Mouse (Mus musculus): ENCODE measurements around the gene Pex12.
"Not testable (repeated sequence)": the region's sequence is repeated elsewhere in the genome, so short reads cannot be mapped to it uniquely, and the experiment has no call there.

Gene Pex12

GRCm38 (mm10) chr11:83285627-83286026 lies 16.8 kb downstream of the Pex12 start:
- no peak for DNase-seq

- no peak for DNase-seq
These were observed 20.3 kb downstream of the Pex12 start for GRCm38 (mm10) chr11:83282084-83282483.

- no peak for DNase-seq
These were observed 22.7 kb downstream of the Pex12 start for GRCm38 (mm10) chr11:83279691-83280090.

- no peak for DNase-seq
These were observed 23.4 kb downstream of the Pex12 start for GRCm38 (mm10) chr11:83279024-83279423.

GRCm38 (mm10) chr11:83276251-83276650 lies 26.1 kb downstream of the Pex12 start:
- no peak for DNase-seq

- no peak for DNase-seq
These were observed 30.2 kb downstream of the Pex12 start for GRCm38 (mm10) chr11:83271951-83272843.

GRCm38 (mm10) chr11:83271151-83271950 lies 31.0 kb downstream of the Pex12 start:
- peak; percentile 84 for DNase-seq

- DNase-seq: no peak
These were observed 31.6 kb downstream of the Pex12 start for GRCm38 (mm10) chr11:83270842-83271150.

GRCm38 (mm10) chr11:83263146-83263545 lies 39.2 kb downstream of the Pex12 start:
- no peak for DNase-seq

GRCm38 (mm10) chr11:83262673-83263072 lies 39.7 kb downstream of the Pex12 start:
- DNase-seq: no peak

- DNase-seq: not testable (repeated sequence)
These were observed 45.2 kb downstream of the Pex12 start for GRCm38 (mm10) chr11:83257211-83257610.

Data from cerebellum, adult 11 months (tissue).